Mouse (Mus musculus): Measurements from ENCODE around the gene Rd3.

- TF ChIP-seq CTCF (IDR thresholded peaks at IDR 0.05; ENCODE audit: extremely low read depth, insufficient read depth, low read length) (no peak), POLR2A (IDR thresholded peaks at IDR 0.05; ENCODE audit: extremely low read depth, insufficient read depth, low read length) (no peak)
Observed at GRCm38 (mm10) chr1:191950611-191951010, 26.6 kb upstream of the Rd3 start.
